Mouse (Mus musculus): ENCODE data around the gene Uimc1. TPM values are rescaled to one million over a fixed set of nuclear protein-coding genes. Genes with fewer than 3 reads are reported as not detected.

Gene Uimc1
- polyA plus RNA-seq, 1 experiment from 2014 or later, result 23.5 TPM

- Histone ChIP-seq H3K27ac (replicated peaks) (no peak overlapping the region), H3K9ac (replicated peaks) (no peak overlapping the region), H3K27me3 (peaks cover 47% of the 10 kb centered on the region), H3K4me2 (replicated peaks) (no peak overlapping the region), H3K36me3 (no peaks in the 10 kb centered on the region), H3K9me3 (no peaks in the 10 kb centered on the region), H3K4me3 (no peak overlapping the region), H3K4me1 (peaks cover 23% of the 10 kb centered on the region; the same call in 1 of the 2 replicates)
- no peak for ATAC-seq (ENCODE audit: low FRiP score, low read depth)
- 57% methylated on average over 9 of the region's 9 CpGs for WGBS
Measured at GRCm38 (mm10) chr13:54987405-54987804, 112.7 kb downstream of the Uimc1 start.

GRCm38 (mm10) chr13:54983614-54984013 is 116.5 kb downstream of the Uimc1 start:
- Histone ChIP-seq H3K27ac (replicated peaks) (no peak overlapping the region), H3K9ac (replicated peaks) (no peak overlapping the region), H3K27me3 (peaks cover 51% of the 10 kb centered on the region), H3K4me3 (no peak overlapping the region), H3K36me3 (no peaks in the 10 kb centered on the region), H3K4me2 (replicated peaks) (no peak overlapping the region), H3K9me3 (no peaks in the 10 kb centered on the region), H3K4me1 (peaks cover 33% of the 10 kb centered on the region)
- ATAC-seq (ENCODE audit: low FRiP score, low read depth), result no peak
- 52% methylated on average over 2 of the region's 2 CpGs for WGBS

- no peak overlapping the region for H3K9ac ChIP-seq (replicated peaks)
- peaks cover 55% of the 10 kb centered on the region for H3K27me3 ChIP-seq
- no peak overlapping the region for H3K27ac ChIP-seq (replicated peaks)
- ATAC-seq (ENCODE audit: low FRiP score, low read depth), result no peak
- WGBS, result 89% methylated on average over 8 of the region's 8 CpGs
- no peaks in the 10 kb centered on the region for H3K9me3 ChIP-seq
- no peaks in the 10 kb centered on the region for H3K36me3 ChIP-seq
- H3K4me3 ChIP-seq, result no peak overlapping the region
- H3K4me2 ChIP-seq (replicated peaks), result no peak overlapping the region
- H3K4me1 ChIP-seq, result peaks cover 31% of the 10 kb centered on the region
Measured at GRCm38 (mm10) chr13:54983001-54983400, 117.1 kb downstream of the Uimc1 start.

GRCm38 (mm10) chr13:54980957-54981356 is 119.1 kb downstream of the Uimc1 start:
- H3K27ac ChIP-seq (replicated peaks), result no peak overlapping the region
- peaks cover 60% of the 10 kb centered on the region for H3K27me3 ChIP-seq
- no peaks in the 10 kb centered on the region for H3K9me3 ChIP-seq
- H3K36me3 ChIP-seq, result no peaks in the 10 kb centered on the region
- H3K9ac ChIP-seq (replicated peaks), result no peak overlapping the region
- H3K4me2 ChIP-seq (replicated peaks), result no peak overlapping the region
- no peak overlapping the region for H3K4me3 ChIP-seq
- peaks cover 28% of the 10 kb centered on the region for H3K4me1 ChIP-seq
- no peak for ATAC-seq (ENCODE audit: low FRiP score, low read depth)
- WGBS, result 71% methylated on average over 12 of the region's 12 CpGs

GRCm38 (mm10) chr13:54978804-54979203 is 121.3 kb downstream of the Uimc1 start:
- Histone ChIP-seq H3K9ac (replicated peaks) (no peak overlapping the region), H3K9me3 (no peaks in the 10 kb centered on the region), H3K4me3 (no peak overlapping the region), H3K27ac (replicated peaks) (no peak overlapping the region), H3K27me3 (peaks cover 61% of the 10 kb centered on the region), H3K4me2 (replicated peaks) (no peak overlapping the region), H3K36me3 (no peaks in the 10 kb centered on the region), H3K4me1 (peaks cover 41% of the 10 kb centered on the region)
- ATAC-seq (ENCODE audit: low FRiP score, low read depth), result no peak
- WGBS, result 38% methylated on average over 8 of the region's 8 CpGs

Other genes starting within 250 kb of the Uimc1 start
- gene Unc5a, start 150.9 kb downstream of the Uimc1 start, polyA plus RNA-seq (2016; fragmentation: Nextera tagmentation; extraction: Ambion mirVana), result 2.6 and 4.4 TPM in 2 replicates
- 0.75 and 1.3 TPM in 2 replicates for gene Hk3, start 78.9 kb downstream of the Uimc1 start, polyA plus RNA-seq (2016; fragmentation: Nextera tagmentation; extraction: Ambion mirVana)
- gene Zfp346, start 5.0 kb upstream of the Uimc1 start, polyA plus RNA-seq (2016; fragmentation: Nextera tagmentation; extraction: Ambion mirVana), result 24.1 and 27.4 TPM in 2 replicates
- gene Gm17617, start 33.2 kb upstream of the Uimc1 start, polyA plus RNA-seq (2016; fragmentation: Nextera tagmentation; extraction: Ambion mirVana), result not detected in 2 replicates
- 0.37 and 0.70 TPM in 2 replicates for gene Fgfr4, start 52.3 kb upstream of the Uimc1 start, polyA plus RNA-seq (2016; fragmentation: Nextera tagmentation; extraction: Ambion mirVana)
- gene Nsd1, start 109.5 kb upstream of the Uimc1 start, polyA plus RNA-seq (2016; fragmentation: Nextera tagmentation; extraction: Ambion mirVana), result 81.7 and 83.6 TPM in 2 replicates
- 317 and 349 TPM in 2 replicates for gene Prelid1, start 220.2 kb upstream of the Uimc1 start, polyA plus RNA-seq (2016; fragmentation: Nextera tagmentation; extraction: Ambion mirVana)
- gene Rab24, start 221.6 kb upstream of the Uimc1 start, polyA plus RNA-seq (2016; fragmentation: Nextera tagmentation; extraction: Ambion mirVana), result 99.6 and 111 TPM in 2 replicates
- gene Mxd3, start 229.5 kb upstream of the Uimc1 start, polyA plus RNA-seq (2016; fragmentation: Nextera tagmentation; extraction: Ambion mirVana), result 28.7 and 32.1 TPM in 2 replicates

All from midbrain, embryonic 12.5 days (tissue).